Mouse (Mus musculus) kidney, adult 10 weeks (tissue): Measurements from ENCODE around the gene Cdc42. TPM values are rescaled to one million over a fixed set of nuclear protein-coding genes. Genes with fewer than 3 reads are reported as not detected.

Experiments
- polyA plus RNA-seq: library from polyadenylated mRNA; stranded (reverse); fragments of 350-450 nt; fragmentation: Illumina TruSeq; extraction: RNeasy Lipid Tissue Mini Kit (QIAGEN cat#74804); gene quantifications from one replicate; pipeline ENCODE4 v1.2.3, GENCODE M21; 2014; ENCODE audit warnings: low read depth, low replicate concordance

Cdc42 gene
- polyA plus RNA-seq = 770 TPM

GRCm38 (mm10) chr4:137357517-137358254, at the start of gene Cdc42:
Gene Cdc42, minus strand, starts transcription at chr4:137357720.

GRCm38 (mm10) chr4:137277166-137277513, 80.4 kb downstream of the Cdc42 start, which contains the start of gene Wnt4:
Gene Wnt4, plus strand, starts transcription at chr4:137277489.

Other genes starting within 250 kb of the Cdc42 start
- 0.16 TPM for gene Wnt4, start 80.2 kb downstream of the Cdc42 start, polyA plus RNA-seq
- not detected for gene Cela3a, start 52.1 kb upstream of the Cdc42 start, polyA plus RNA-seq
- not detected for gene Cela3b, start 72.8 kb upstream of the Cdc42 start, polyA plus RNA-seq
- gene 1700013G24Rik, start 95.6 kb upstream of the Cdc42 start, polyA plus RNA-seq = not detected
- 0.24 TPM for gene Hspg2, start 111.0 kb upstream of the Cdc42 start, polyA plus RNA-seq
- gene Ldlrad2, start 216.8 kb upstream of the Cdc42 start, polyA plus RNA-seq = not detected
- 37.3 TPM for gene Usp48, start 236.0 kb upstream of the Cdc42 start, polyA plus RNA-seq